Mouse (Mus musculus): ENCODE measurements around the gene Ube2a.

GRCm38 (mm10) chrX:36928791-36929190 is 55.1 kb downstream of the Ube2a start:
- TF ChIP-seq CTCF (IDR thresholded peaks at IDR 0.05; ENCODE audit: low read depth) (no peak), EP300 (optimal IDR thresholded peaks at IDR 0.05) (no peak)

Data from stomach, postnatal 0 days (tissue).